Mouse (Mus musculus) left cerebral cortex, adult 2 months (tissue): ENCODE measurements around the gene Arhgef3. TPM values are rescaled to one million over a fixed set of nuclear protein-coding genes. Genes with fewer than 3 reads are reported as not detected.
A peak's percentile ranks its signal among the peaks of the same experiment; 100 is the strongest.

ENCODE experiments used
- DNase-seq, 2 experiments: peaks; one replicate each; pipeline ENCODE4 v3.0.0; 2021 to 2022; ENCODE audit warnings: low spot score in 2 of 2, mixed read lengths in 1 of 2; ENCODE audit errors: extremely low spot score in 1 of 2
- H3K27ac ChIP-seq: fragments of 200-600 bp; 2 replicates; pipeline ENCODE4 v1.8.1; 2022
- H3K4me3 ChIP-seq: fragments of 200-600 bp; 2 replicates; pipeline ENCODE4 v1.8.1; 2022
- CTCF ChIP-seq: fragments of 200-600 bp; IDR thresholded peaks from 2 replicates; pipeline ENCODE4 v1.8.1; 2022; ENCODE audit warnings: antibody characterized with exemption, mild to moderate bottlenecking, moderate library complexity
- intact Hi-C: fragments of 180-260 bp; cut with DNase I; formaldehyde crosslinking; loops from one replicate; pipeline ENCODE4 v1.15.1; 2025
- total RNA-seq, 2 experiments: library from RNA; stranded (reverse); gene quantifications; 2 replicates each; pipeline ENCODE4 v1.2.3; 2021

Gene Arhgef3
- total RNA-seq, 2 experiments from 2014 or later, result 62.0 to 75.0 TPM

GRCm38 (mm10) chr14:27182059-27182458 is 67.4 kb downstream of the Arhgef3 start:
- DNase-seq, result no peak
- intact Hi-C loops, result loop anchor here (2.0 to 10.0 kb wide), 4 partner anchors 67 to 563 kb away; partner anchors contain the start of gene Arhgef3
- no peak overlapping the region for H3K27ac ChIP-seq
- H3K4me3 ChIP-seq, result no peak overlapping the region
- no peak for TF ChIP-seq CTCF

DNA sequence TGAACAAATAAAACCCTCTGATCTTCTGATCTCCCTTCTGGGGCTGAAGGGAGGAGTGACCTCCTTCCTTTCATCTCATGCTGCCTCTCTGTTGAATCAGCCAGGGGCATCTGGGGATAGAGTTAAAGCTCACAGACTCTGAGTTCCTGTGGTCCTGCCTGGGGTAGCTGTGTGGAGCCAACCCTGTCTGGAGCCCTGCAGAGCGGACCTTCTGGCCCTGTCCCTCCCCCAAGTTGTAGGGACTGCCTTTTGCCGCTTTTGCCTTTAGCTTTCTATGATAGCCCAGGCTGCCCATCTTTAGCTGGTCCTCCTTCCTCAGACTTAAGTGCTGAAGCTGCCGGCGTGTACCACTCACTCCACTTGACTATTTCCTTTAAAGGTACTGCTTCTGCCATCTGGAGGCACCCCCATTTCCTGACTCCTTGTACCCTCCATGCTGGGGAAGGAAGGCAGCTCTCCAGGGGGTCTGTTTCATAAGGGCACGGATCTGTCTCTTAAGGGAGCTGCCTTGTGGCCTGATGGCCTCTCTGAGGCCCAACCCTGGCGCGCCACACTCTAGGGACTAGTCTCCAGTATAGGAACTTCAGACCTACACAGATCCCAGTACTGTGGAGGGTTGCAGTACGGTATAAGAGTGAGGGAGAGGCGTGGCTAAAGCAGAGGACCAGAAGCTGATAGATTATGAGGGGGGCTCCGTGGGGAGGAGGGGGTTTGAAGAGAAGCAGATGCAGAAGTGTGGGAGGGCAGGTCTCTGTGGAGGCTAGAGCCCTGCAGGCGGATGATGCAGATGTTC is 68.1 kb downstream of the Arhgef3 start:
- no peak for TF ChIP-seq CTCF
- intact Hi-C loops, result loop anchor here (2.0 to 10.0 kb wide), 4 partner anchors 68 to 562 kb away; partner anchors contain the start of gene Arhgef3
- Histone ChIP-seq H3K4me3 (no peak overlapping the region), H3K27ac (no peak overlapping the region)
- DNase-seq, result no peak

- no peak overlapping the region for H3K4me3 ChIP-seq
- intact Hi-C loops, result loop anchor here (2.0 to 10.0 kb wide), 4 partner anchors 69 to 561 kb away; partner anchors contain the start of gene Arhgef3
- peak; percentile 68 to 73 for DNase-seq
- TF ChIP-seq CTCF, result peak; percentile 72
- no peak overlapping the region for H3K27ac ChIP-seq
Observed at GRCm38 (mm10) chr14:27183501-27184230, 69.0 kb downstream of the Arhgef3 start.

DNA sequence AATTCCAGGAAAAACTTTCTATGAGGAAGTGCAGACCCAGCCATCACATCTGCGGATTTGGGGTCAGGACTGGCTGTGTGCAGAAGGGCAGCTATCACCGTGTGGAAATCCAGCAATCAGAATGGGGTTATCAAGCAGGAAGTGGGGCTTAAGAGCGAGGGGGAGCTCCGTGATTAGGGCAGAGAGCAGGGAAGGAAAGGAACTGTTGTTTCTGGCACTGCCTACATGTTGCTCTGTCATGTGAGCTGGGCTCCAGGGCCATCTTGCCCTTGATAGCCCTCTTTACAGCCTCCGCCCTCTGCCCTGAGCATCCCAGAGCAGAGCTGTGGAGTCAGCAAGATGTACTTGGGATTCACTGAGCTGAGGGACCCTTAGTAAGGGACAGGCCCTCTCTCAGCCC is 71.2 kb downstream of the Arhgef3 start:
- DNase-seq, result no peak
- no peak for TF ChIP-seq CTCF

DNA sequence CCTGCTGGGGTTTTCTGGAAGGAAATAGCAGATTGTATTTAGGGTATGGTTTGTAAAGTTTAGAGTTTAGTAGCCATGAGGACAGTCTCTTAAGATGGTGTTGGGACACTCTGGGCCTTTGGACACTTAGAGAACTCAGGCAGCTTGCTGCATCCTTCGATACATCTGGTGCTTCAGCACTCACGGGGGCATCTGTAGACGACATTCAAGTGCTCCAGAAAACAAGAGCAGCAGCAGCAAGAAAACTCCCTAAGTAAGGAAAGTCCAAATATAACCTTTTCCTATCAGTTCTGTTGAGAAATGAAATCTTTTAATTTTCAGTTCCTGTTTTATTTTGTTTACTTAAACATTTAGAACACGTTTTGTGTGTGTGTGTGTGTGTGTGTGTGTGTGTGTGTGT is 71.9 kb downstream of the Arhgef3 start:
- DNase-seq, result no peak
- H3K4me3 ChIP-seq, result no peak overlapping the region
- TF ChIP-seq CTCF, result no peak
- no peak overlapping the region for H3K27ac ChIP-seq
- intact Hi-C loops, result loop anchor here (5.0 to 10.0 kb wide), 2 partner anchors 376 to 558 kb away; no protein-coding TSS in a partner anchor

More for the DNA sequence above, 71.2 kb downstream of the Arhgef3 start:
- H3K4me3 ChIP-seq, result no peak overlapping the region
- intact Hi-C loops, result loop anchor here (5.0 to 10.0 kb wide), 2 partner anchors 376 to 559 kb away; no protein-coding TSS in a partner anchor
- no peak overlapping the region for H3K27ac ChIP-seq

DNA sequence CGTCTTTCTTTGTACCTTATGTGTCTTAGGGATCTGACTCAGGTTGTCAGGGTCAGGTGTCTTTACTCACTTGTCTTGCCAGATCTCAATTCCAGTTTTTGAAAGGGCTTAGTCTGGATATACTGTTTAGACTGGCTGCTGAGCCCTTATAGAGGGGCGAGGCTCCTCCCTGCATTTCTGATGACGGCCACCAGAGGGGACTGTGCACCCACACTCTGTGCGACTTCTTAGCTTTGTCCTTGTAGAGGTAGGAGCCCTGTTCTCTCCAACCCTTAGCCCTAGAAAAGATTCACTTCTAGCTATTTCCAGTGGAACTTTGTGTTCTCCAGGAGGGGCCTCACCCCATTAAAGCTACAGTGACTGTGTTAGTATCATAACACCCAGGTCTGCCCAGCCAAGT is 72.3 kb downstream of the Arhgef3 start:
- intact Hi-C loops, result loop anchor here (1.0 to 10.0 kb wide), 3 partner anchors 227 to 558 kb away; no protein-coding TSS in a partner anchor
- peak; percentile 79 to 84 for DNase-seq
- H3K27ac ChIP-seq, result no peak overlapping the region
- TF ChIP-seq CTCF, result peak; percentile 96
- no peak overlapping the region for H3K4me3 ChIP-seq

GRCm38 (mm10) chr14:27187885-27188284 is 73.2 kb downstream of the Arhgef3 start:
- no peak overlapping the region for H3K27ac ChIP-seq
- no peak for DNase-seq
- H3K4me3 ChIP-seq, result no peak overlapping the region
- TF ChIP-seq CTCF, result no peak
- intact Hi-C loops, result loop anchor here (1.0 to 10.0 kb wide), 3 partner anchors 226 to 557 kb away; no protein-coding TSS in a partner anchor

DNA sequence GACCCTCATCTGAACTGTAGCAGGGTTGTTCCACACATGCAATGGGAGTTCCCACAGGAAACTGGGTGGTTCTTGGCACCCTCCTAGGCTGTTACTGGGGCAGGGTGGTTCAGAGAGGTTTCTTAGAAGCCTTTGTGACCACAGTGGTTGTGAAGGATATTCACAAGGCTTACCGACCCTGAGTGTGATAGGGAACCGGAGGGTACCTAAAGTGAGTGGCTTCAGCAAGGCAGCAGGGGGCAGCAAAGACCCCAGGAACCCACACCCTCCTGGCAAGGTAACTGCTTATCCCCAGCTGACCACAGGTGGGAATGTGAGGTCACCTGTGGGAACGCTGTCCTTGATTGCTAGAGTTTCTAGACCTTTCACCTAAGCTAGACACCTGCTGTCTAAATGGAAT is 77.8 kb downstream of the Arhgef3 start:
- no peak overlapping the region for H3K4me3 ChIP-seq
- DNase-seq, result peak in 1 of 2 experiments; percentile 25
- peak; percentile 63 for TF ChIP-seq CTCF
- H3K27ac ChIP-seq, result no peak overlapping the region
- intact Hi-C loops, result loop anchor here (2.0 kb wide), 1 partner anchor 144 kb away; no protein-coding TSS in a partner anchor

DNA sequence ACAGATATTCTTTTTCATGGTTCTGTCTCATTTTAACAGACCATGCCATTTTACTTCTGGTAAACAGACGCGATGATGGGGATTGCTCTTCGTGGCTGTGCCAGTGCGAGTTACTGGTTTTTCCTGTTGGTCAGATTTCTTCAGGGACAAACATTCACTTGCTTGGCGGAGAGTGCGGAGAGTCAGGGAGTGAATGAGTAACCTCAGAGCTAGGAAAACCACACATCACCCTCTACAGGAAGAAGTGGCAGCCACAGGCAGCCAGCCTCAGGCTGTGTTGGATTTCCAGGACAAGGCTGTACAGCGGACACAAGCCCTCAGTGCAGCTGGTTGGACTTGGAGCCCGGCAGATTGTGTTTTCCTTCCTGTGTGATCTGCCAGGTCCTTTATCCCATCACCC is 82.3 kb downstream of the Arhgef3 start:
- H3K27ac ChIP-seq, result no peak overlapping the region
- TF ChIP-seq CTCF, result no peak
- no peak overlapping the region for H3K4me3 ChIP-seq
- intact Hi-C loops, result no loop called here
- DNase-seq, result no peak

- intact Hi-C loops, result loop anchor here (1.0 kb wide), 2 partner anchors 30 to 71 kb away; no protein-coding TSS in a partner anchor
- DNase-seq, result no peak
- H3K27ac ChIP-seq, result no peak overlapping the region
- H3K4me3 ChIP-seq, result no peak overlapping the region
- TF ChIP-seq CTCF, result no peak
Observed at GRCm38 (mm10) chr14:27198490-27199089, 83.9 kb downstream of the Arhgef3 start.

DNA sequence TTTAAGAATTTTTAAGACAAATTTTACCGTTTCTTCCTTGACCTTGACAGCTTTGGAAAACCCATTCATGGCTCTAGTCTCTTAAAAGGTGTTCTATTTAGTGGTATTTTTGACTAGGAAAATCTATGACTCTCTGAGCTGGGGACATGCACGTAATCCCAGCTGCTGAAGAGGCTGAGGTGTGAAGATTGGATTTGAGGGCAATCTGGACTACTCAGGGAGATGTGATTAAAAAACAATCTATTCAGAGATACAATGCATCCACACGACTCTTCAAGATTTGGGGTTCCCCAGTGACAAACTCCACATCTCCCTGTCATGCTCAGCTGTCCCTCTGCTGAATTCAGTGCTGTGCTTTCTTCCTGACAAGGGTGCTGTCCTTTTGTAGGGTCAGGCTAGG is 84.4 kb downstream of the Arhgef3 start:
- DNase-seq, result peak in 1 of 2 experiments; percentile 20
- intact Hi-C loops, result loop anchor here (1.0 kb wide), 2 partner anchors 29 to 70 kb away; no protein-coding TSS in a partner anchor
- no peak overlapping the region for H3K4me3 ChIP-seq
- no peak for TF ChIP-seq CTCF
- no peak overlapping the region for H3K27ac ChIP-seq
